Mouse (Mus musculus) midbrain, embryonic 10.5 days (tissue): ENCODE results near the gene Tacr2. TPM values are rescaled to one million over a fixed set of nuclear protein-coding genes. Genes with fewer than 3 reads are reported as not detected.

Experiments used
- DNase-seq: peaks from one replicate; pipeline ENCODE4 v3.0.0-alpha.2; 2017; ENCODE audit warnings: low spot score
- H3K27ac ChIP-seq: fragments of 300-500 bp; sonication (generic); replicated peaks from 2 replicates; pipeline ENCODE4 v1.5.1; 2016; ENCODE audit warnings: mild to moderate bottlenecking
- H3K27me3 ChIP-seq: fragments of 300-500 bp; sonication (generic); 2 replicates; pipeline ENCODE4 v1.6.1; 2016; ENCODE audit warnings: low read depth, mild to moderate bottlenecking; ENCODE audit not compliant: poor library complexity, severe bottlenecking
- H3K36me3 ChIP-seq: fragments of 300-500 bp; sonication (generic); 2 replicates; pipeline ENCODE4 v1.6.1; 2016; ENCODE audit warnings: mild to moderate bottlenecking, moderate library complexity
- H3K4me1 ChIP-seq: fragments of 300-500 bp; sonication (generic); 2 replicates; pipeline ENCODE4 v1.6.1; 2016
- H3K4me3 ChIP-seq: fragments of 300-500 bp; sonication (generic); 2 replicates; pipeline ENCODE4 v1.5.1; 2016; ENCODE audit warnings: mild to moderate bottlenecking, moderate library complexity
- H3K9me3 ChIP-seq: fragments of 300-500 bp; sonication (generic); replicated peaks from 2 replicates; pipeline ENCODE4 v1.6.1; 2016; ENCODE audit warnings: mild to moderate bottlenecking
- WGBS: fragments of 180-500 bp; shearing (Covaris S2); methylation state at CpG from one replicate; pipeline ENCODE4 v1.1.7; 2016; 5-methylcytosine and 5-hydroxymethylcytosine counted together
- polyA plus RNA-seq: library from polyadenylated mRNA; unstranded; fragments of >200 nt; fragmentation: Nextera tagmentation; extraction: Ambion mirVana; gene quantifications from 2 replicates; pipeline ENCODE4 v1.2.1, GENCODE M21; 2016

Tacr2 gene
- polyA plus RNA-seq, 1 experiment from 2014 or later: not detected

GRCm38 (mm10) chr10:62222777-62223176 is 29.5 kb upstream of the Tacr2 start:
- Histone ChIP-seq H3K9me3 (no peaks in the 10 kb centered on the region), H3K27me3 (no peaks in the 10 kb centered on the region), H3K4me3 (no peak overlapping the region), H3K4me1 (no peaks in the 10 kb centered on the region), H3K36me3 (no peaks in the 10 kb centered on the region), H3K27ac (no peak overlapping the region)
- DNase-seq: no peak
- WGBS: 90% methylated on average over 17 of the region's 17 CpGs

- H3K27me3 ChIP-seq: peaks cover 5% of the 10 kb centered on the region; the same call in 1 of the 2 replicates
- WGBS: 76% methylated on average over 6 of the region's 6 CpGs
- H3K36me3 ChIP-seq: no peaks in the 10 kb centered on the region
- no peak for DNase-seq
- no peak overlapping the region for H3K27ac ChIP-seq
- H3K4me1 ChIP-seq: no peaks in the 10 kb centered on the region
- no peaks in the 10 kb centered on the region for H3K9me3 ChIP-seq
- H3K4me3 ChIP-seq: no peak overlapping the region
These were observed 28.0 kb upstream of the Tacr2 start for GRCm38 (mm10) chr10:62224231-62224630.

GRCm38 (mm10) chr10:62225839-62226238 is 26.4 kb upstream of the Tacr2 start:
- DNase-seq: no peak

GRCm38 (mm10) chr10:62228126-62228525 is 24.1 kb upstream of the Tacr2 start:
- H3K27ac ChIP-seq: no peak overlapping the region
- no peak overlapping the region for H3K4me3 ChIP-seq
- H3K36me3 ChIP-seq: no peaks in the 10 kb centered on the region
- DNase-seq: no peak
- peaks cover 17% of the 10 kb centered on the region for H3K4me1 ChIP-seq
- H3K9me3 ChIP-seq: no peaks in the 10 kb centered on the region
- 75% methylated on average over 6 of the region's 6 CpGs for WGBS
- H3K27me3 ChIP-seq: peaks cover 32% of the 10 kb centered on the region

More at GRCm38 (mm10) chr10:62225839-62226238, 26.4 kb upstream of the Tacr2 start:
- Histone ChIP-seq H3K27ac (no peak overlapping the region), H3K4me3 (no peak overlapping the region), H3K27me3 (peaks cover 17% of the 10 kb centered on the region), H3K36me3 (no peaks in the 10 kb centered on the region), H3K9me3 (no peaks in the 10 kb centered on the region), H3K4me1 (peaks cover 7% of the 10 kb centered on the region)
- 77% methylated on average over 7 of the region's 7 CpGs for WGBS

GRCm38 (mm10) chr10:62230708-62231394 is 21.4 kb upstream of the Tacr2 start, which contains the start of gene Tspan15:
Gene Tspan15 (minus strand): TSS chr10:62231251.
- no peaks in the 10 kb centered on the region for H3K9me3 ChIP-seq
- H3K36me3 ChIP-seq: no peaks in the 10 kb centered on the region
- H3K4me3 ChIP-seq: peak within 1 kb of the TSS; percentile 77
- peak; percentile 97 for DNase-seq
- H3K27me3 ChIP-seq: peaks cover 32% of the 10 kb centered on the region
- under 1% methylated on average over 59 of the region's 59 CpGs for WGBS
- H3K4me1 ChIP-seq: peaks cover 17% of the 10 kb centered on the region
- peak within 1 kb of the TSS; percentile 84 for H3K27ac ChIP-seq

- peak overlapping the region; percentile 84 for H3K27ac ChIP-seq
These were observed 20.9 kb upstream of the Tacr2 start for GRCm38 (mm10) chr10:62231395-62231732.

GRCm38 (mm10) chr10:62231811-62232210 is 20.4 kb upstream of the Tacr2 start:
- 78% methylated on average over 3 of the region's 3 CpGs for WGBS
- Histone ChIP-seq H3K36me3 (no peaks in the 10 kb centered on the region), H3K4me3 (no peak overlapping the region), H3K27ac (no peak overlapping the region), H3K4me1 (peaks cover 17% of the 10 kb centered on the region), H3K9me3 (no peaks in the 10 kb centered on the region), H3K27me3 (peaks cover 32% of the 10 kb centered on the region)
- no peak for DNase-seq

More at GRCm38 (mm10) chr10:62231395-62231732, 20.9 kb upstream of the Tacr2 start:
- peak overlapping the region; percentile 77 for H3K4me3 ChIP-seq
- peaks cover 17% of the 10 kb centered on the region for H3K4me1 ChIP-seq
- 5% methylated on average over 13 of the region's 13 CpGs for WGBS
- peaks cover 32% of the 10 kb centered on the region for H3K27me3 ChIP-seq
- no peaks in the 10 kb centered on the region for H3K9me3 ChIP-seq
- DNase-seq: no peak
- no peaks in the 10 kb centered on the region for H3K36me3 ChIP-seq

- WGBS: 87% methylated on average over 6 of the region's 6 CpGs
- Histone ChIP-seq H3K27me3 (peaks cover 15% of the 10 kb centered on the region), H3K36me3 (no peaks in the 10 kb centered on the region), H3K4me1 (peaks cover 6% of the 10 kb centered on the region), H3K9me3 (no peaks in the 10 kb centered on the region), H3K27ac (no peak overlapping the region), H3K4me3 (no peak overlapping the region)
- DNase-seq: no peak
These were observed 16.1 kb upstream of the Tacr2 start for GRCm38 (mm10) chr10:62236165-62236564.

- Histone ChIP-seq H3K9me3 (no peaks in the 10 kb centered on the region), H3K36me3 (no peaks in the 10 kb centered on the region), H3K27me3 (peaks cover 7% of the 10 kb centered on the region), H3K27ac (no peak overlapping the region), H3K4me3 (no peak overlapping the region), H3K4me1 (no peaks in the 10 kb centered on the region)
- 83% methylated on average over 10 of the region's 10 CpGs for WGBS
- DNase-seq: no peak
These were observed 15.0 kb upstream of the Tacr2 start for GRCm38 (mm10) chr10:62237205-62237604.

GRCm38 (mm10) chr10:62238688-62239087 is 13.6 kb upstream of the Tacr2 start:
- no peak for DNase-seq
- H3K27ac ChIP-seq: no peak overlapping the region

GRCm38 (mm10) chr10:62239270-62239669 is 13.0 kb upstream of the Tacr2 start:
- Histone ChIP-seq H3K4me3 (no peak overlapping the region), H3K4me1 (no peaks in the 10 kb centered on the region), H3K9me3 (no peaks in the 10 kb centered on the region), H3K27ac (no peak overlapping the region), H3K36me3 (no peaks in the 10 kb centered on the region), H3K27me3 (no peaks in the 10 kb centered on the region; the same call in 1 of the 2 replicates)
- DNase-seq: no peak
- WGBS: 66% methylated on average over 6 of the region's 6 CpGs

More at GRCm38 (mm10) chr10:62238688-62239087, 13.6 kb upstream of the Tacr2 start:
- Histone ChIP-seq H3K9me3 (no peaks in the 10 kb centered on the region), H3K4me1 (no peaks in the 10 kb centered on the region), H3K4me3 (no peak overlapping the region), H3K27me3 (no peaks in the 10 kb centered on the region; the same call in 1 of the 2 replicates), H3K36me3 (no peaks in the 10 kb centered on the region)
- 94% methylated on average over 3 of the region's 3 CpGs for WGBS

- Histone ChIP-seq H3K36me3 (no peaks in the 10 kb centered on the region), H3K4me1 (0 out of 2 replicates have a peak, but pooled peaks cover 3% of the 10 kb centered on the region), H3K4me3 (no peak overlapping the region), H3K9me3 (no peaks in the 10 kb centered on the region), H3K27me3 (no peaks in the 10 kb centered on the region), H3K27ac (no peak overlapping the region)
- no peak for DNase-seq
- 85% methylated on average over 10 of the region's 10 CpGs for WGBS
These were observed 9.9 kb upstream of the Tacr2 start for GRCm38 (mm10) chr10:62242358-62242757.

GRCm38 (mm10) chr10:62242896-62243295 is 9.3 kb upstream of the Tacr2 start:
- Histone ChIP-seq H3K9me3 (no peaks in the 10 kb centered on the region), H3K4me1 (peaks cover 3% of the 10 kb centered on the region; the same call in 1 of the 2 replicates), H3K27me3 (no peaks in the 10 kb centered on the region), H3K27ac (no peak overlapping the region), H3K4me3 (no peak overlapping the region), H3K36me3 (no peaks in the 10 kb centered on the region)
- WGBS: 59% methylated on average over 13 of the region's 13 CpGs
- peak; percentile 26 for DNase-seq
